Mouse (Mus musculus): ENCODE results near the gene Met. TPM values are rescaled to one million over a fixed set of nuclear protein-coding genes. Genes with fewer than 3 reads are reported as not detected.

Gene Met
- total and polyA plus RNA-seq, 3 experiments: 0.13 to 0.53 (median 0.26) TPM

- Histone ChIP-seq H3K36me3 (replicated peaks in 1 of 2; ENCODE audit: control insufficient read depth in 1 of 2, insufficient read depth in 1 of 2, low read length in 1 of 2) (no peaks in the 10 kb centered on the region), H3K4me3 (replicated peaks in 1 of 3; ENCODE audit: low read depth in 2 of 3, low read length in 2 of 3, poor library complexity in 1 of 3) (no peak overlapping the region), H3K4me2 (ENCODE audit: insufficient read depth, low read depth, poor library complexity, severe bottlenecking) (no peak overlapping the region), H3K9ac (ENCODE audit: insufficient read depth, low read depth) (no peak overlapping the region), H3K27me3 (replicated peaks) (no peaks in the 10 kb centered on the region), H3K9me3 (replicated peaks; ENCODE audit: low read length) (no peaks in the 10 kb centered on the region), H3K79me2 (replicated peaks; ENCODE audit: control insufficient read depth, extremely low read depth, insufficient read depth, poor library complexity, severe bottlenecking) (no peaks in the 10 kb centered on the region), H3K4me1 (ENCODE audit: control insufficient read depth in 1 of 2, insufficient read depth in 2 of 2) (0 out of 4 replicates have a peak, but pooled peaks cover 0 to 3% of the 10 kb centered on the region in 2 experiments), H3K27ac (ENCODE audit: insufficient read depth, low read depth) (no peak overlapping the region)
- in situ Hi-C loops (cut with MboI; ENCODE audit: low pct_ligation_motif_present, low pct_unique_long_range_greater_than_20kb, low sequenced_read_pairs) (no loop called here), dilution Hi-C loops (cut with MboI; ENCODE audit: extremely low pct_ligation_motif_present, extremely low pct_unique_long_range_greater_than_20kb, low sequenced_read_pairs) (no loop called here)
- no peak for TF ChIP-seq IRF4 (IDR thresholded peaks at IDR 0.05; ENCODE audit: low read depth, low read length)
- TF ChIP-seq POLR2AphosphoS2 (IDR thresholded peaks at IDR 0.05; ENCODE audit: low read depth, low read length): no peak
- TF ChIP-seq ZMIZ1 (IDR thresholded peaks at IDR 0.05; ENCODE audit: low read depth, low read length): no peak
- TF ChIP-seq MAZ (IDR thresholded peaks at IDR 0.05; ENCODE audit: low read depth, low read length): no peak
- no peak for TF ChIP-seq MAFK (IDR thresholded peaks at IDR 0.05; ENCODE audit: insufficient replicate concordance, low read length)
- no peak for TF ChIP-seq TCF12 (IDR thresholded peaks at IDR 0.05; ENCODE audit: low read depth, low read length)
- no peak for TF ChIP-seq NRF1 (IDR thresholded peaks at IDR 0.05; ENCODE audit: low read depth, low read length)
- TF ChIP-seq PAX5 (IDR thresholded peaks at IDR 0.05; ENCODE audit: low read length): no peak
- no peak for TF ChIP-seq JUND (conservative IDR thresholded peaks at IDR 0.05; ENCODE audit: low read depth, low read length)
- TF ChIP-seq USF2 (conservative IDR thresholded peaks at IDR 0.05; ENCODE audit: low read depth, low read length): no peak
- TF ChIP-seq JUN (IDR thresholded peaks at IDR 0.05; ENCODE audit: insufficient read depth, low read depth, low read length): no peak
- DNase-seq (ENCODE audit: extremely low read depth): no peak
These were observed 41.9 kb downstream of the Met start for GRCm38 (mm10) chr6:17505530-17505929.

GRCm38 (mm10) chr6:17506831-17507230 is 43.2 kb downstream of the Met start:
- dilution Hi-C loops (cut with MboI; ENCODE audit: extremely low pct_ligation_motif_present, extremely low pct_unique_long_range_greater_than_20kb, low sequenced_read_pairs): no loop called here
- H3K4me2 ChIP-seq (ENCODE audit: insufficient read depth, low read depth, poor library complexity, severe bottlenecking): no peak overlapping the region
- DNase-seq (ENCODE audit: extremely low read depth): no peak

More at GRCm38 (mm10) chr6:17506831-17507230, 43.2 kb downstream of the Met start:
- Histone ChIP-seq H3K9ac (ENCODE audit: insufficient read depth, low read depth) (no peak overlapping the region), H3K9me3 (replicated peaks; ENCODE audit: low read length) (no peaks in the 10 kb centered on the region), H3K27me3 (replicated peaks) (no peaks in the 10 kb centered on the region), H3K27ac (ENCODE audit: insufficient read depth, low read depth) (no peak overlapping the region), H3K4me3 (replicated peaks in 1 of 3; ENCODE audit: low read depth in 2 of 3, low read length in 2 of 3, poor library complexity in 1 of 3) (no peak overlapping the region), H3K36me3 (replicated peaks in 1 of 2; ENCODE audit: control insufficient read depth in 1 of 2, insufficient read depth in 1 of 2, low read length in 1 of 2) (no peaks in the 10 kb centered on the region), H3K4me1 (ENCODE audit: control insufficient read depth in 1 of 2, insufficient read depth in 2 of 2) (0 out of 4 replicates have a peak, but pooled peaks cover 0 to 3% of the 10 kb centered on the region in 2 experiments), H3K79me2 (replicated peaks; ENCODE audit: control insufficient read depth, extremely low read depth, insufficient read depth, poor library complexity, severe bottlenecking) (no peaks in the 10 kb centered on the region)
- in situ Hi-C loops (cut with MboI; ENCODE audit: low pct_ligation_motif_present, low pct_unique_long_range_greater_than_20kb, low sequenced_read_pairs): no loop called here
- TF ChIP-seq KAT2A (IDR thresholded peaks at IDR 0.05; ENCODE audit: insufficient replicate concordance, low read length) (no peak), MAX (IDR thresholded peaks at IDR 0.05; ENCODE audit: low read length) (no peak), JUND (conservative IDR thresholded peaks at IDR 0.05; ENCODE audit: low read depth, low read length) (no peak), ZMIZ1 (IDR thresholded peaks at IDR 0.05; ENCODE audit: low read depth, low read length) (no peak), GABPA (IDR thresholded peaks at IDR 0.05; ENCODE audit: insufficient replicate concordance, low read depth, low read length) (no peak), E2F4 (IDR thresholded peaks at IDR 0.05; ENCODE audit: insufficient replicate concordance, low read depth, low read length) (no peak), SIN3A (IDR thresholded peaks at IDR 0.05; ENCODE audit: low read length) (no peak), IRF4 (IDR thresholded peaks at IDR 0.05; ENCODE audit: low read depth, low read length) (no peak), MYC (IDR thresholded peaks at IDR 0.05; ENCODE audit: low read depth, low read length) (no peak), POLR2A (IDR thresholded peaks at IDR 0.05; ENCODE audit: low read depth, low read length) (no peak), NELFE (IDR thresholded peaks at IDR 0.05; ENCODE audit: low read depth, low read length) (no peak), POLR2AphosphoS2 (IDR thresholded peaks at IDR 0.05; ENCODE audit: low read depth, low read length) (no peak), TBP (conservative IDR thresholded peaks at IDR 0.05; ENCODE audit: low read depth, low read length) (no peak), MEF2A (IDR thresholded peaks at IDR 0.05; ENCODE audit: borderline replicate concordance, low read depth, low read length) (no peak), ETS1 (conservative IDR thresholded peaks at IDR 0.05; ENCODE audit: low read depth, low read length) (no peak), MXI1 (IDR thresholded peaks at IDR 0.05; ENCODE audit: low read depth, low read length) (no peak), EP300 (IDR thresholded peaks at IDR 0.05; ENCODE audit: low read length) (no peak), UBTF (IDR thresholded peaks at IDR 0.05; ENCODE audit: low read depth, low read length) (no peak)
